Mouse (Mus musculus) cerebral cortex, adult 2 months (tissue): Measurements from ENCODE around the gene Slc6a9.

Experiments
- WGBS: fragments of 180-500 bp; shearing (Covaris S2); methylation state at CpG from one replicate; pipeline ENCODE4 v1.1.7; 2018; 5-methylcytosine and 5-hydroxymethylcytosine counted together

Slc6a9 gene

DNA sequence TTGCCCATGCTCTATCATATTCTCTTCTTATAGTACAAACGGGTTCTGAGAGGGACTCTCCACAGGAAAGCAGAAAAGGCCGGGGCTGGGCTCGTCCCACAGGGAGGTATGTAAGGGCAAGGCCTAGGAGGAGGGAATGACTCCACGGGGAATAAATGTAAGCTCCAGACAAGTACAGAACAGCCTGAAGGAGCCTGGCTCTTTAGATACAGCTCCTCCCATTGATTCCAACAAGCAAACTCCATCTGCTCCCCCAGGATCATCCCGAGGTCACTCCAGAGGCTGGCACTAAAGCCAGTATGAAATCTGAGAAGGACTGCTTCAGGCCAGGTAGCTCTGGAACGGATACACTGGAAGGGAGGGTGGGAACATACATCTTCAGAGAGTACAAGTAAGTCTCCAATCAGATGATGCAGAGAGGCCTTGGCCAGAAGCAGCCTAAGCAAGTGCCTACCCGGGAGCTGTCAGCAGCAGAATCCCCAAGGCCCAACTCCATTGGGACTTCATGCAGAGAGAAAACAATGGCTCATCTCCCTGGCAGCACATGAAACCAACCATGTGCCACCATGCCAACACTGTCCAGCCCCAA, 78.5 kb downstream of the Slc6a9 start:
- WGBS = 52% methylated on average over 7 of the region's 7 CpGs

DNA sequence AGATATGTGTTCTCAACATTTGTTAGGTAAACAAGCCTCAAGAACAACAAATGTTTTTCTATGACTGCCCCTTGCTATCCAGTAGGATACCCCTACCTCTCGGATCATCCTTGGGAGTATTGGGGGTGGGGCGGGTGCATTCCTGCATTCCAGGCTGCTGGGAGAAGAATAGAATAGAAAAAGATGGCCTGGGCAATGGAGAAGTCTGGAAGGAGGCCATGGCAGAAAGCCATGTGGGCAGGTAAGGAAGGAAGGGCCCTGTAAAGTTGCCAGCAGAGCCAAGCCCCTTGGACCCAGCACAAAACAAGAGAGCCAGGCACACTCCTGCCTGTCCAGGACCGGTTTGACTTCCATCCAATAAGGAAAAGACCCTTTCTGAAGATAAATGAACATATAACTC, 79.1 kb downstream of the Slc6a9 start:
- 39% methylated on average over 3 of the region's 3 CpGs for WGBS

DNA sequence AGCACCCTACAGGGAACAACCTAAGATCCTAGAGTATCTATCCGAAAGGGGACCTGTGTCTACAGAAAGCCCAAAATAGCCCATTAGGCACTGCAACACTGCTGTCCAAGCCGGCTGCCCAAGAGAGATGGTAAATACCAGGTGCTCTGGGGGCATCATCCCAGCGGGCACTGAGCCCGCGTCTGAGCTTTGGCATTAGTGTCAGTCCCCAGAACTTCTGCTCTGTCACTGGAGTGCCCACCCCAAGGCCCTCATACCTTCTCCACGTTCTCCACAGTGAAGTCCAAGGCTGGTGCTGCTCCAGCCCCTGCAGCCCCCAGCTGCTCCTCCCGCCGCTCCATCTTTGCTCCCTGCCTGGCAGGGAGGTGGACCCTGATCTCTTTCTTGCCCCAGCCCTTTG, 79.7 kb downstream of the Slc6a9 start:
- 2% methylated on average over 8 of the region's 8 CpGs for WGBS

DNA sequence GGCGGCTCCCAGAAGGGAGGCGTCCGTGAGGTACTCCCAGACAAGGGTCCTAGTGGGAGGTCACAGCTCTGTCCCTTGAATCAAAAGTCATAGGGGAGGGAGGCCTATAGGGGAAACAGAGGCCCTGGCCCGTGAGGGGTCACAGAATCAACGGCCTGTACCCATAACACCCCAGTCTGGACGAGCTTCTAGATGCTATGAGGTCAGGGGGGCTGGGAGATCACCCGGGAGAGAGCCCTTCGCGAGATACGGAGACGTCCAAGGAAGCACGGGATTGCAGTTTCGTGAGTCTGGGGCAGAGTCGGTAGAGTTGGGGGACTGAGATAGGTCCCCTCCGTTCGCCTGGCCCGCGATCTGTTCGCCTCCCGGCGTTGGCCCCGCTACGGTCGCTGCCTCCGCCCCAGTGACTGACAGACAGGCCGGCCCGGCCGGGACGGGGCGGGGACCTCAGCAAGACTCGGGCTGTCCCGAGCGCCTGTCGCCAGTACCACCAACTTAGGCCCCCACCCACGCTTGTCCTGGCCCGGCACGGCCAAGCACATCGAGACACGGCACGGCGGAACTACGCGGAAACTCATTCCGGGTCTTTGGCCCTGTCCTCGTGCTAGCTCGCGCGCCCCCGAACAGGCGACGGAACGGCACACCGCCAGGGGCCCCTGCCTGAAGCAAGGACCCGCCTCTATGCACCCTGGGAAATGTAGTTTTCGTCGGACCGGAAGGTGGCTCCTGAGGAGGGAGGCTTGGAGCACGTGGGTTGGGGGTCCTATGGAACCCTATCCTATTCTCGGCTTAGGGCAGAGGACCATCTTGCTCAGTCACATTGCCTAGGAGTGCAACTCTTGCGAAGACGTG, 80.5 kb downstream of the Slc6a9 start, which contains the start of gene Ipo13:
TSS of gene Ipo13 (minus strand) at position 409 of the 852 bp plus-strand sequence.
- WGBS = under 1% methylated on average over 61 of the region's 61 CpGs

DNA sequence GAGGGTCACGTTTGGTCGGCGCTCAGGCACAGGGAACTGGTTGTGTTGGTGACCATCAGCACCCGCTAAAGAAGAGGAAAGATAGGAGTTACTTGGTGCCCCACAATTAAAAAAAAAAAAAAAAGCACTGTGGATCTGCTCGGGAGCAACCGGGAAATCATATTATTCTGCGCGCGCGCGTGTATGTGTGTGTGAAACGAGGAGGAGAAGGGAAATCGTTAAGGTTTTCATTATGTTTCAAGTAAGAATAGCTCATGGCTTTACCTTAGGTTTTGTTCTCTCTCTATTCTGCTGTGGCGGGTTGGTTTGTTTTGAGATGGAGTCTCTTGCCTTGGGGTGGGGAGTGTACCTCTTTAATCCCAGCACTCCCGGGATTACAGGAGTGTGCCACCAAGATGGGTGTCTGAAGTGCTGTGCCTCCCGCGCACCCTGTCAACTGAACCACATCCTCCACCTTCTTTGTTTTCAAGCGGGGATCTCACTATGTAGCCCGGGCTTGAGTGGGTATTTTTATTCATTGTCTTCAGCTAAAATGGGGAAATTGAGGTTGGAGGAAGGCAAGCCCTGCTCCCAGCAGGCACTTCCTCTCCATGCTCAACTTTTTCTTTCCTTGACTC, 81.3 kb downstream of the Slc6a9 start:
- WGBS = 2% methylated on average over 19 of the region's 19 CpGs

DNA sequence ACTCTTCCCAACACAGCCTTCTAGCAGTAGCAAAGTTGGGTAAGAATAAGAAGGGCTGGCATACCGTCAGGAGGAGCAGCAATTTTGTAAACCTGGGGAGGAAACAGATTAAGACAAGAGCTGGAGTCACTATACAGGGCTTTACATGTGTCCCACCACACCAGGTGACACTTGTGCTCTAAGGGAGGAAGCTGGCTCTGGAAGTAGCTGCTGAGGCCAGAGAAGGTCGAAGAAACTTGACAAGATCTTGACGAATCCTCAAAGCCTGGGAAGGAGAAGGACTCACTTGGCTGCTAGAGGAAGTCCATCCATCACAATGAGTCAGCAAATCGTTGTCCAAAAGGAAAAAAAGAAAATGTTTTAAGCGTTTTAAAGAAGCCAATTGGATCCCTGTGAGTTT, 82.1 kb downstream of the Slc6a9 start:
- WGBS = 73% methylated on average over 5 of the region's 5 CpGs

DNA sequence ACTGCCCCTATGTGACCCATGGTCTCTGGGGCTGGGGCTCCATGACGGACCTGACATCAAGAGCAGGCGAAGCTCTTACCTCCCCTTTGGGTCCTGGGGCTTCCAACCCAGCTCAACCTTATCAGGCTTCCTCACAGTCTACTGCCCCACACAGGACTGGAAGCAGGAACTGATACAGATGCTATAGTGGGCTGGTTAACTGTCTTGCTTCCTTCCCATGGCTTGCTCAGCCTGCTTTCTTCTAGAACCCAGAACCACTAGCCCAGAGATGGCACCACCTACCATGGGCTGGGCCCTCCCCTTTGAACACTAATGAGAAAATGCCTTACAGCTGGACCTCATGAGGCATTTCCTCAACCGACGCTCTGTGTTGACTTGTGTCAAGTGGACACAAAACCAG, 83.1 kb downstream of the Slc6a9 start:
- WGBS = 87% methylated on average over 4 of the region's 4 CpGs

DNA sequence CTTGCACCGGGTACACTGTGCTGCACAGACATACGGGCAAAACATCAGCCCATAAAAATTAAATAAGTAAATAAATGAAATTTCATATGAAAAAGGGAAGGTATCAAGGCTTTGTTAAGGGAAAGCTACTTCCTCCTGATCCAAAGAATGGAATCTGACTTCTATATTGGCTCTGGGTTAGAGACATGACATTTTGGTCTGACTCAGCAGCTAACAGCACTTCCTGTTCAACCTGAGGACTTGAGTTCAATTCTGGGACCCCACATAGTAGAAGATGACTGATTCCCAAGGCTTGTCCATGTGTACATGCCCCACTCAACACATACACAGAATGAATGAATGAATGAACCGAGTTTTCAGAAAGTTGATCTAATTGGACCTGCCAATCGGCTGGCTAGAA, 83.5 kb downstream of the Slc6a9 start:
- WGBS = 84% methylated on average over 4 of the region's 4 CpGs

DNA sequence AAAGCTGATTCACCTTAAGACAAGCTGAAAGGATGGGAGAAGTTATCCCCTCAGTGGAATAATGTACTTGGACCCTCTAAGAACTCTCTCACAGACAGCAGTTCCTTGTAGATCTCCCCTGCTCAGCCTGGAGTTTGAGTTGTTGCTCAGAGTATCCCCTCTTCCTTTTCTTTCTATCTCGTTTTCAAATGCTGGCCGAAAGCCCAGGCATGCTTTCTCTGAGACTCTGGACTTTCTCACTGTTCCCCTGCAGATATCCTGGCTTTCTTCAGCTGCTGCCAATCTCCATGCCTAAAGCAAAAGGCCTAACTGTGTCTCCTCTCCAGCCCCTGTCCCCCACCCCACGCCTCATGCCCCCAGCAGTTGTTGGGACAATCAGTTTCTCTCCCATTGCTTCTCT, 84.0 kb downstream of the Slc6a9 start:
- 38% methylated on average over 3 of the region's 3 CpGs for WGBS

DNA sequence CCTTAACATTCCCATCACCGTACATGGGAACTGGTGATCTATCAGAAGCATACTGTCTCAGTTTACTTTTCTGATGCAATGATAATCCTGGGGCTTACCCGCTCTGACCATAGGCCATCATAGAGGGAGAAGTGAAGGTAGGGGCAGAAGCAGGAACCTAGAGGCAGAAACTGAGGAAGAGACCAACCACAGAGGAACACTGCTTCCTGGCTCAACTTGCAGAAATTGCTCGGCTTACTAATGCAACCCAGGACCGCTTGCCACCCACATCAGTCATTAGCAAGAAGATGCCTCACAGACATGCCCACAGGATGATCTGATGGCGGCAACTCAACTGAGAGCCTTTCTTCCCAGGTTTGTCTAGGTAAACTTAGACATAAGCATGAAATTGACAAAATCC, 84.5 kb downstream of the Slc6a9 start:
- 81% methylated on average over 5 of the region's 5 CpGs for WGBS

DNA sequence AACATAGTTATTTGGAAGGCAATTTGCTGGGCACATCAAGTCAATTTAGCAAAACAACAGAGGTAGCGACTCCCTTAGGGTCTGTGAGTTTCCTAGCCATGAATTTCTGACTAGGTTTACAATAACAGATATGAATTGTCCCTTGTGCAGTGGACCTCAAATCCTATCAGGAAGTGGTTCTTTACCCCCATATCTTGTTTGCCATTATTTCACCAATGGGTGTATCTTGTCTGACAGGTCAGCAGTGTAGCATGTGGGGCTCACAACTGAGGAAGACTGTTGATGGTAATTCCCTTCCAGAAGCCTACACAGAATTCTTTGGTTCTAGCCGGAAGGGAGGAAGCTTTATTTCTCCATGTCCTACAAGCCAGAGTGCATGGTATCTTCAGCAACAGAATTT, 87.1 kb downstream of the Slc6a9 start:
- WGBS = 94% methylated on average over 2 of the region's 2 CpGs

DNA sequence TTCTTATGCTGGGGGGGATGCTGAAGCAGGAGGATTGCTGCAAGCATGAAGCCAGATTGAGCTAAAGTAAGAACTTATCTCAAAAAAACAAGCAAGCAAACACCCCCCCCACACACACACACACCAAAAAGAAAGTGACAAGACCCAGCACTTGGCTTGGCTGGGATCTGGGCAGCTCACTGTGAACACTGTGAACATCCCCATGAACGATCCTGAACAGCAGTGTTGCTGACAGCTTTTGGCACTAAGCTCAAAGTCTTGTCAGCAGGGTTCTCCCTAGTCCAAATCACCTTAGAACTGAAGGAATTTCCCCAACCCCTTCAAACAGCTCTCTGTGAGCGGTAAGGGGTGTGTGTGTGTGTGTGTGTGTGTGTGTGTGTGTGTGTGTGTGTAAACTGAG, 89.1 kb downstream of the Slc6a9 start:
- 59% methylated on average over 2 of the region's 2 CpGs for WGBS
